Mouse (Mus musculus) testis, adult 2 months (tissue): ENCODE data around the gene Ugt1a8.
"Not testable (repeated sequence)": the region's sequence is repeated elsewhere in the genome, so short reads cannot be mapped to it uniquely, and the experiment has no call there.

ENCODE experiments used
- CTCF ChIP-seq: fragments of 200-500 bp; IDR thresholded peaks from 2 replicates; pipeline ENCODE4 v1.5.1; 2012; ENCODE audit warnings: low read depth, mild to moderate bottlenecking, inconsistent platforms, low read length, moderate library complexity; ENCODE audit not compliant: control insufficient read depth, insufficient read depth, insufficient replicate concordance
- POLR2A ChIP-seq: fragments of 200-500 bp; IDR thresholded peaks from 2 replicates; pipeline ENCODE4 v1.6.1; 2012; ENCODE audit warnings: low read depth, mild to moderate bottlenecking, inconsistent platforms, low read length, moderate library complexity; ENCODE audit not compliant: control insufficient read depth

- TF ChIP-seq POLR2A, CTCF: not testable (repeated sequence)
Measured at GRCm38 (mm10) chr1:88109027-88109557, 21.5 kb downstream of the Ugt1a8 start.
